ENCODE assay signal across 10 mouse cellular contexts in genomic region chr6:91410168-91410780, GRCm38 (mm10). TPM values are rescaled to one million over a fixed set of nuclear protein-coding genes. Genes with fewer than 3 reads are reported as not detected.
DNase-seq lines count a peak whose midpoint lies in the region; ATAC-seq and TF ChIP-seq lines count a peak whose summit lies in the region.
"Had no signal": no experiment of that assay in that cellular context is flagged by ENCODE, and none has a peak within 500 bp of the region (broad histone marks: within the 10 kb centered on the region; RNA-seq: fewer than 3 reads in every experiment).

No protein-coding gene starts in this region.

- peak overlapping the region; percentile 52 for H3K4me3 ChIP-seq in heart, embryonic 15.5 days
- H3K4me3 ChIP-seq in forebrain, postnatal 0 days (ENCODE audit: low read depth, low read length) = peak overlapping the region; percentile 80
- H3K4me3 ChIP-seq in midbrain, embryonic 14.5 days (replicated peaks; ENCODE audit: low read depth, low read length) = peak overlapping the region; percentile 67

- no peak overlapping the region for H3K27ac ChIP-seq in heart, embryonic 15.5 days
- H3K27ac ChIP-seq in forebrain, postnatal 0 days (ENCODE audit: low read depth, low read length) = peak overlapping the region; percentile 81
- peak overlapping the region; percentile 67; the same call in 1 of the 2 replicates for H3K27ac ChIP-seq in midbrain, embryonic 14.5 days (replicated peaks; ENCODE audit: low read depth, low read length)

- H3K9me3 ChIP-seq in heart, embryonic 15.5 days (replicated peaks) = no peaks in the 10 kb centered on the region
- H3K9me3 ChIP-seq in forebrain, postnatal 0 days (ENCODE audit: low read length) = no peaks in the 10 kb centered on the region
- no peaks in the 10 kb centered on the region for H3K9me3 ChIP-seq in midbrain, embryonic 14.5 days (ENCODE audit: control insufficient read depth, low read length)

- TF ChIP-seq CTCF in forebrain, postnatal 0 days (IDR thresholded peaks at IDR 0.05; ENCODE audit: low read depth) = no peak

- peaks cover 100% of the 10 kb centered on the region for H3K27me3 ChIP-seq in heart, embryonic 15.5 days
- no peaks in the 10 kb centered on the region for H3K27me3 ChIP-seq in forebrain, postnatal 0 days (ENCODE audit: insufficient read depth, low read length)
- peaks cover 21% of the 10 kb centered on the region; the same call in 1 of the 2 replicates for H3K27me3 ChIP-seq in midbrain, embryonic 14.5 days (ENCODE audit: control insufficient read depth, insufficient read depth, low read length)

- H3K4me1 ChIP-seq in heart, embryonic 15.5 days (replicated peaks) = peaks cover 22% of the 10 kb centered on the region
- no peaks in the 10 kb centered on the region for H3K4me1 ChIP-seq in forebrain, postnatal 0 days (ENCODE audit: insufficient read depth)
- peaks cover 9% of the 10 kb centered on the region; the same call in 1 of the 2 replicates for H3K4me1 ChIP-seq in midbrain, embryonic 14.5 days (ENCODE audit: control insufficient read depth, insufficient read depth, low read length)

- no peaks in the 10 kb centered on the region for H3K36me3 ChIP-seq in heart, embryonic 15.5 days
- H3K36me3 ChIP-seq in forebrain, postnatal 0 days (ENCODE audit: insufficient read depth) = peaks cover 13% of the 10 kb centered on the region; the same call in 1 of the 2 replicates
- 0 out of 2 replicates have a peak, but pooled peaks cover 8% of the 10 kb centered on the region for H3K36me3 ChIP-seq in midbrain, embryonic 14.5 days (ENCODE audit: control insufficient read depth, insufficient read depth, low read length)

- WGBS in heart, embryonic 15.5 days = 2% methylated on average over 26 of the region's 26 CpGs
- WGBS in forebrain, postnatal 0 days = 1% methylated on average over 26 of the region's 26 CpGs
- under 1% methylated on average over 26 of the region's 26 CpGs for WGBS in midbrain, embryonic 14.5 days

- no peak for ATAC-seq in heart, embryonic 15.5 days (replicated peaks; ENCODE audit: insufficient number of reproducible peaks, insufficient read depth, low FRiP score, low read depth)
- peak; percentile 55 for ATAC-seq in forebrain, postnatal 0 days
- no peak for ATAC-seq in midbrain, embryonic 14.5 days (ENCODE audit: low FRiP score, low TSS enrichment)

- H3K9ac ChIP-seq in heart, embryonic 15.5 days = no peak overlapping the region
- peak overlapping the region; percentile 77 for H3K9ac ChIP-seq in forebrain, postnatal 0 days
- H3K9ac ChIP-seq in midbrain, embryonic 14.5 days (replicated peaks; ENCODE audit: low read length) = peak overlapping the region; percentile 72

- DNase-seq in heart, postnatal 4 days = no peak
- DNase-seq in cerebellum, adult 18-20 months = peak; percentile 49 to 58
- DNase-seq in forebrain, postnatal 0 days = peak; percentile 52
- peak; percentile 61 for DNase-seq in midbrain, embryonic 14.5 days
- DNase-seq in urinary bladder, postnatal 10 days (ENCODE audit: low spot score) = no peak
- DNase-seq in left cerebral cortex, adult 18-20 months (ENCODE audit: low spot score in 2 of 2) = no peak
- DNase-seq in lung, postnatal 36 days = no peak

- peak overlapping the region; percentile 95 for H3K4me2 ChIP-seq in heart, embryonic 15.5 days
- H3K4me2 ChIP-seq in forebrain, postnatal 0 days (ENCODE audit: low read depth) = peak overlapping the region; percentile 93
- peak overlapping the region; percentile 98 for H3K4me2 ChIP-seq in midbrain, embryonic 14.5 days (ENCODE audit: low read length)

RNA-seq across cellular contexts. Expression of gene Wnt7a, which starts 0.9 kb away (rescaled TPM):
- polyA plus RNA-seq in heart, embryonic 15.5 days (2015; fragmentation: Nextera tagmentation; extraction: Ambion mirVana) = 0.04 and 0.77 TPM in 2 replicates
- total RNA-seq in heart, postnatal 4 days (2021) = under 1 TPM; 0.07 to 0.11 TPM
- 18.7 and 20.5 TPM in 2 replicates for total RNA-seq in forebrain, postnatal 0 days (2014; rRNA removed)
- polyA plus RNA-seq in forebrain, postnatal 0 days (2015; fragmentation: Nextera tagmentation; extraction: Ambion mirVana) = 13.6 and 14.1 TPM in 2 replicates
- polyA plus RNA-seq in midbrain, embryonic 14.5 days (2014; fragmentation: Nextera tagmentation; extraction: Ambion mirVana) = 9.5 and 11.3 TPM in 2 replicates
- total RNA-seq in left cerebral cortex, adult 18-20 months (2021) = 10 to 100 TPM; 13.8 to 13.9 TPM
- total RNA-seq: CH12.LX; neutrophil, adult 5-6 weeks had no signal

Comparison
In these comparisons a context has a peak if more than half of its experiments do, and no peak if none do; other contexts are left out.
1. DNase-seq: peak in cerebellum, adult 18-20 months (2 of 2), forebrain, postnatal 0 days (single experiment) and midbrain, embryonic 14.5 days (single experiment); none in heart, postnatal 4 days (single experiment), urinary bladder, postnatal 10 days (single experiment), left cerebral cortex, adult 18-20 months (0 of 2) and lung, postnatal 36 days (single experiment).
2. RNA of gene Wnt7a, which starts 0.9 kb away (total RNA-seq): 18.7 to 20.5 TPM in forebrain, postnatal 0 days and 13.8 to 13.9 TPM in left cerebral cortex, adult 18-20 months; 0.07 to 0.11 TPM in heart, postnatal 4 days; every median in the first group is over 10 times any median in the second.
3. Peak in every context shown above with its lines, with median percentiles within 50 percentile points of each other: H3K4me2 ChIP-seq and H3K4me3 ChIP-seq.